Mouse (Mus musculus) hindbrain, embryonic 10.5 days (tissue): Measurements from ENCODE around the gene Nisch. TPM values are rescaled to one million over a fixed set of nuclear protein-coding genes. Genes with fewer than 3 reads are reported as not detected.
A peak's percentile ranks its signal among the peaks of the same experiment; 100 is the strongest.

Source experiments
- DNase-seq: peaks from one replicate; pipeline ENCODE4 v3.0.0-alpha.2; 2017; ENCODE audit warnings: low spot score
- H3K27ac ChIP-seq: fragments of 300-500 bp; sonication (generic); 2 replicates; pipeline ENCODE4 v1.5.1; 2016; ENCODE audit warnings: mild to moderate bottlenecking, moderate library complexity
- H3K27me3 ChIP-seq: fragments of 300-500 bp; sonication (generic); 2 replicates; pipeline ENCODE4 v1.6.1; 2016; ENCODE audit warnings: mild to moderate bottlenecking; ENCODE audit not compliant: poor library complexity, insufficient read depth, severe bottlenecking
- H3K36me3 ChIP-seq: fragments of 300-500 bp; sonication (generic); 2 replicates; pipeline ENCODE4 v1.6.1; 2016; ENCODE audit warnings: mild to moderate bottlenecking, moderate library complexity
- H3K4me1 ChIP-seq: fragments of 300-500 bp; sonication (generic); replicated peaks from 2 replicates; pipeline ENCODE4 v1.6.1; 2016; ENCODE audit warnings: mild to moderate bottlenecking
- H3K4me3 ChIP-seq: fragments of 300-500 bp; sonication (generic); 2 replicates; pipeline ENCODE4 v1.5.1; 2016; ENCODE audit warnings: mild to moderate bottlenecking, moderate library complexity
- H3K9me3 ChIP-seq: fragments of 300-500 bp; sonication (generic); 2 replicates; pipeline ENCODE4 v1.6.1; 2016; ENCODE audit warnings: mild to moderate bottlenecking, moderate library complexity
- WGBS: fragments of 180-500 bp; shearing (Covaris S2); methylation state at CpG from one replicate; pipeline ENCODE4 v1.1.7; 2016; 5-methylcytosine and 5-hydroxymethylcytosine counted together
- polyA plus RNA-seq: library from polyadenylated mRNA; unstranded; fragments of >200 nt; fragmentation: Nextera tagmentation; extraction: Ambion mirVana; gene quantifications from 2 replicates; pipeline ENCODE4 v1.2.1, GENCODE M21; 2016

Gene Nisch
- polyA plus RNA-seq, 1 experiment from 2014 or later: 459 TPM

GRCm38 (mm10) chr14:31128826-31129219, 87.9 kb downstream of the Nisch start, which contains the start of gene Smim4:
TSS of gene Smim4 (minus strand) at chr14:31128956.
- H3K9me3 ChIP-seq: no peaks in the 10 kb centered on the region
- no peaks in the 10 kb centered on the region for H3K27me3 ChIP-seq
- peak; percentile 99 for DNase-seq
- H3K4me3 ChIP-seq: peak within 1 kb of the TSS; percentile 98
- H3K27ac ChIP-seq: peak within 1 kb of the TSS; percentile 97
- H3K4me1 ChIP-seq: peaks cover 76% of the 10 kb centered on the region
- peaks cover 36% of the 10 kb centered on the region for H3K36me3 ChIP-seq
- WGBS: under 1% methylated on average over 33 of the region's 33 CpGs

GRCm38 (mm10) chr14:31128101-31128825, 88.5 kb downstream of the Nisch start:
- Histone ChIP-seq H3K36me3 (peaks cover 36% of the 10 kb centered on the region), H3K9me3 (no peaks in the 10 kb centered on the region), H3K27me3 (no peaks in the 10 kb centered on the region), H3K27ac (peak overlapping the region; percentile 97), H3K4me3 (peak overlapping the region; percentile 98), H3K4me1 (peaks cover 70% of the 10 kb centered on the region)
- 3% methylated on average over 23 of the region's 23 CpGs for WGBS
- DNase-seq: peak; percentile 65

GRCm38 (mm10) chr14:31126826-31127225, 89.9 kb downstream of the Nisch start:
- 96% methylated on average over 8 of the region's 8 CpGs for WGBS
- peaks cover 39% of the 10 kb centered on the region for H3K36me3 ChIP-seq
- no peak overlapping the region for H3K27ac ChIP-seq
- no peaks in the 10 kb centered on the region for H3K9me3 ChIP-seq
- DNase-seq: no peak
- H3K27me3 ChIP-seq: no peaks in the 10 kb centered on the region
- H3K4me1 ChIP-seq: peaks cover 56% of the 10 kb centered on the region
- peak overlapping the region; percentile 98 for H3K4me3 ChIP-seq

GRCm38 (mm10) chr14:31125106-31126075, 91.4 kb downstream of the Nisch start:
- 66% methylated on average over 9 of the region's 9 CpGs for WGBS
- 0 out of 2 replicates have a peak overlapping the region, but pooled peaks have one; percentile 29 for H3K27ac ChIP-seq
- H3K4me3 ChIP-seq: no peak overlapping the region
- peaks cover 52% of the 10 kb centered on the region for H3K36me3 ChIP-seq
- H3K9me3 ChIP-seq: no peaks in the 10 kb centered on the region
- H3K27me3 ChIP-seq: no peaks in the 10 kb centered on the region
- peaks cover 41% of the 10 kb centered on the region for H3K4me1 ChIP-seq
- no peak for DNase-seq

Other genes starting within 250 kb of the Nisch start
- 45.7 and 53.7 TPM in 2 replicates for gene Glt8d1, start 215.5 kb downstream of the Nisch start, polyA plus RNA-seq
- 278 and 290 TPM in 2 replicates for gene Spcs1, start 215.3 kb downstream of the Nisch start, polyA plus RNA-seq
- 130 and 148 TPM in 2 replicates for gene Pbrm1, start 197.8 kb downstream of the Nisch start, polyA plus RNA-seq
- 76.6 and 119 TPM in 2 replicates for gene Gnl3, start 197.8 kb downstream of the Nisch start, polyA plus RNA-seq
- 67.8 and 74.2 TPM in 2 replicates for gene Smim4, start 88.0 kb downstream of the Nisch start, polyA plus RNA-seq
- 610 and 619 TPM in 2 replicates for gene Nt5dc2, start 85.9 kb downstream of the Nisch start, polyA plus RNA-seq
- 23.0 and 25.7 TPM in 2 replicates for gene Stab1, start 48.3 kb downstream of the Nisch start, polyA plus RNA-seq
- 1.5 and 4.3 TPM in 2 replicates for gene Tnnc1, start 8.6 kb downstream of the Nisch start, polyA plus RNA-seq
- gene Sema3g, start 914 bp upstream of the Nisch start, polyA plus RNA-seq: 0.78 and 0.91 TPM in 2 replicates
- gene Phf7, start 34.4 kb upstream of the Nisch start, polyA plus RNA-seq: 12.7 and 13.1 TPM in 2 replicates
- gene Bap1, start 34.5 kb upstream of the Nisch start, polyA plus RNA-seq: 121 and 137 TPM in 2 replicates
- 6.2 and 7.1 TPM in 2 replicates for gene Dnah1, start 107.0 kb upstream of the Nisch start, polyA plus RNA-seq
- 28.5 and 29.4 TPM in 2 replicates for gene Capn7, start 119.7 kb upstream of the Nisch start, polyA plus RNA-seq
- 19.3 and 23.7 TPM in 2 replicates for gene Sh3bp5, start 219.1 kb upstream of the Nisch start, polyA plus RNA-seq